Mouse (Mus musculus): ENCODE results near the gene Rap1gap.

The Rap1gap gene

DNA sequence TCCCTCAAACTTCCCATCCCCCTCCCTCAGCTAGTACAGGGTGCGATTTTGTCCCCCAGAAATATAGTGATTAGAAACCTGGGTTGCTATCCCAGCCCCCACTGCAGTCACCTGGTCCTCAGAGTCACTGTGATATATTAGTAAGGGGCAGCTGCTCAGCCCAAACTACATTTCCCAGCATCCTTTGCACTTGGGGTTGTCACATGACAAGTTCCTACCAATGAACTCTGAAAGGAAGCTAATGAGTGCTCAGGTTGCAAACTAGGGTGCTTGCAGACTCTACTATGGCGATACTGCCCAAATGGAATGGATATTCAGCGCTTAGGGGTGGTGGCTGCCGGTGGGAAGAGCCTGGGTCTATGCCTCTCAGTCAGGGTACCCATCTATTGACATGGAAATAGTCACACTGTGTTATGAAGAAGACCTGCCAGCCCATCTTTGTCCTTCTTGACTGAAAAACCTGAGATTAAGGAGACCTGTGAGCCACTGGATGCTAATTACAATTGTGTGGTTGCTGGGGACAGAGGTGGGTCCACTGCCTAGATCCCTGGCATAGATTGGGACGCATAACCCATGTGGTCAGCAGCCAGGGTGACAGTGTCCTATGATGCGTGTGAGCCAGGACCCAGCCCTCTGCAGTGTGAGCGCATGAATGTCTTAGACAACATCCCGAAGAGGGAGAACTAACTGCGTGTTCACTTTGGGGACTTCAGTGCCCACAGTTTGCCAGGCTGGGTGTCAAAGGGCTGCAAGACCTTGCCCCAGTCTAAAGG, 74.8 kb downstream of the Rap1gap start:
- peak; percentile 54 for DNase-seq (ENCODE audit: extremely low spot score, low spot score)

DNA sequence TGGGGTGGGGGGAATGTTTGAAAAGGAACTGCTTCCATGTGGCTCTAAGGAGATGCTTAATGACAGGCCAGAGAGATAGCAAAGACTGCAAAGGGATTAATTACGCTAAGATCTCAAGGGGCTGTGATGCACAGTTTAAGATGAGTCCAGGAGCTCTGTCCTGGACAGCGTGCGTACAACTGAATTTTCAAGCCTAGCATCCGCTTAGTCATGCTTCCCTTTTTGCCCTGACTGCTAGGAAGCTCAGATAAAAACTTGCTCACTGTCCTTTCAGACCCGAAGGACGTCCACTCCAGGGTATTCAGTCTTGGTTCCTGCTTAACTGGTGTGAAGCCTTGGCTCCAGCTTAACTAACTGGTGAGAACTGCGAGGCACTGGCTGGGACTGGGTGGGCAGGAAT, 75.8 kb downstream of the Rap1gap start:
- no peak for DNase-seq (ENCODE audit: extremely low spot score, low spot score)

DNA sequence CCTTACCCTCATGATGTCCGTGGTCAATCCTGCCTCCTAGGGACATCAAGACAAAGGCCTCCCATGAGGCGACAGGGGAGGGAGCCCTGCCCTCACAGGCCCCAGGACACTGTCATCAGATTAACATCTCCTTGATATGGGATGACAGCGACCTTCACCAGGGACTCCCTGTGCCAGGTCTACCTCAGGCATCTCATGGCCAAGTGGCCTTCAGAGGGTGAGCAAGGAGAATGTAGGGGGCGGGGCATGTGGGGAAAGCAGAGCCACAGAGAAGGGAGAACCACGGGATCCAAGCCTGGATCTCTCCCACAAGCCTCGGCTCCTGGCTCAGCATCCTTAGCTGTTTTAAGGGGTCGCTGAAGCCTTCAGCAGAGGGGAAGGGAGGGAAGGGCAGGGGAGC, 79.3 kb downstream of the Rap1gap start:
- no peak for DNase-seq (ENCODE audit: extremely low spot score, low spot score)

DNA sequence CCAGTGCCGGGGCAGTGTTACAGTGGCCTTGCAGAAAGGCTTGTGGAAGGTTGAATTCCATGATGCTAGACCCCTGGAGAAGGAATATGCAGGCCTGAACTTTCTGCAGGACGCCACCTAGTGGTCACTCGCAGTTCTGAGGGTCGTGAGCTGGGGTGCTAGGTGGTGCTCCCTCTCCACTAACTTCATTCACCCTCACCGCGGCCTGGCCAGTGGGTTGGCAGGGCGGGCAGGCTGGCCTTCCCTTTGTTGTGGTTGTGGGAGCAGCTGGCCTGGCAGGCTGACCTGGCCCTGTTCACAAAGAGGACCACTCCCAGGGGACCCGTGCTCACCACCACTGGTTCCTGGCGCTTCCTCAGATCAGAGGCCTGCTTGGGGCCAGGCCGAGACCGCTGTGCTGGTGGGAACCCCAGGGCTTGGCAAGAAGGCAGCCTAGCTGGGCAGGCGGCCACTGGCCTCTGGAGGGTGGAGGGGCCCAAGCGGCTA, 80.0 kb downstream of the Rap1gap start:
- DNase-seq (ENCODE audit: extremely low spot score, low spot score) = no peak

- DNase-seq (ENCODE audit: extremely low spot score, low spot score) = no peak
Observed at GRCm38 (mm10) chr4:137747091-137747490, 82.6 kb downstream of the Rap1gap start.

GRCm38 (mm10) chr4:137747590-137747989, 83.1 kb downstream of the Rap1gap start:
- DNase-seq (ENCODE audit: extremely low spot score, low spot score) = no peak

DNA sequence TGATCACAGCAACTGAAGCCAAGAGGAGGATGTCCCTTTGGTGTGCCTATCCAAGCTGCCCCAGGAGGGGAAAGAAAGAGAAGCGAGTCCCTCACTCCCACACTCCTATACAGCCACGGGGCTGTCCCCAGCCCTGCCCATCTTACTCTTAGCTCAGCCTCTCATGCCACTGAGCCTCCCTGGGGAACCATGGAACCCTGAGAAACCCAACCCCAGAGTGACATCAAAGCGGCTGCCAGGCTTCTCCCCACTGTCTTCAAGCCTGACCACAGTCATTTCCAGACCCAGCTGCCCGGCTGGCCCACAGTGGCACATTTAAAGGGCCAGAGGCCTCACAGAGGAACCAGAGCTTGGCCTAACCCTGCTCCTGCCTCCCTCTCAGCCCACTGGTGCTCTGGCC, 84.2 kb downstream of the Rap1gap start:
- DNase-seq (ENCODE audit: extremely low spot score, low spot score) = no peak

DNA sequence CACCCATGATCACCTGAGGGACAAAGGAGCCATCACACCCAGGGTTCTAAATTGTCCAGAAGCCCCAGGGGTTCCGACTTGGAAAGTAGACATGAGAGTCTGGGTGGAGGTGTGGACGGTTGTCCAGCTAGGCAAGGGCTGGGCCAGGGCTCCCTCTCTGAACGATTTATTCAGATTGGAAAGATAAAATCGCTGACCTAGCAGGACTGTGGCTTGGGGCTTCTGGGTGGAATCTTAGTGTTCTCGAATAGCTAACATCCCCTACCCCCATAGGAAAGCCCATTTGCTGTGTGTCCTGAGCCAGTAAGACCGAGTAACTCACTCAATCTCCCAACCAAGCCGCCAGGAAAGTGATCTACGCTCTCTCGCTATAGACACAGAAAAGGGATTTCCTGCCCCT, 85.2 kb downstream of the Rap1gap start:
- DNase-seq (ENCODE audit: extremely low spot score, low spot score) = no peak

GRCm38 (mm10) chr4:137750121-137750520, 85.6 kb downstream of the Rap1gap start:
- DNase-seq (ENCODE audit: extremely low spot score, low spot score) = no peak

DNA sequence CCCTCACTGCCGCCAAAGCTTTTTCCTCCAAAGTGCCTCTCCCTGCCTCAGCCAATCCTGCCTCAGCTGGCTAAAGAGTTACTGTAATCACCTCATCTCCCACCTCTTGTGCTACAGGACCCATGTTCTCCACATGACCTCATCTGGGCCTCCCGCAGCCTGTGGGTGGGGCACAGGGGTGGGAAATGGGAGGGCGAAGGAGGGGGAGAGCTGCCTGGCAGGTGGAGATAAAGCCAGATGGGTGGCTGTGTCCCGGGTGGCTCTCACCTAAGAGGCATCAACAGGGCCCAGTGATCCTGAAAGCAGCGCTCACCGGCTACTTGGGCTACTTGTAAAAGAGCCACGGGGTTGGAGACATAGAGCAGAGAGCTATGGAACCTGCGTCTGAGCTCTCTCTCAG, 86.8 kb downstream of the Rap1gap start:
- DNase-seq (ENCODE audit: extremely low spot score, low spot score) = no peak

GRCm38 (mm10) chr4:137751717-137752116, 87.2 kb downstream of the Rap1gap start:
- DNase-seq (ENCODE audit: extremely low spot score, low spot score) = no peak

GRCm38 (mm10) chr4:137752471-137752870, 87.9 kb downstream of the Rap1gap start:
- no peak for DNase-seq (ENCODE audit: extremely low spot score, low spot score)

DNA sequence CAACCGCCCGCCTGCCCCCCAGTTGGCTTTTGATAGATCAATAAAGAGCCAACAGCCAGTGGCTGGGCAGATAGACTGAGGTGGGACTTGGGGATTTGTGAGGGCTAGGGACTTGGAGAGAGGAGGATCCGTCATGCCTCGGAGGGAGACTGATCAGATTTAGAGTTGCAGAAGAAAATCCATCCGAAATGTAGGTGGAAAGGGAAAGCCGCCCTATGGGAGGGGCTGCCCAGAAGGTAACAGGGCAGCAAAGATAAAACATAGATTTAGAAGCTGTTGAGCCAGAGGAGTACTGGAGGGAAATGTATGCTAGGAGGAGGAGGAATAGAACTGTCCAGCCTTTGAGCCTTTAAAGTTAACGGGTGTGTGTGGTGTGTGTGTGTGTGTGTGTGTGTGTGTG, 88.7 kb downstream of the Rap1gap start:
- no peak for DNase-seq (ENCODE audit: extremely low spot score, low spot score)

DNA sequence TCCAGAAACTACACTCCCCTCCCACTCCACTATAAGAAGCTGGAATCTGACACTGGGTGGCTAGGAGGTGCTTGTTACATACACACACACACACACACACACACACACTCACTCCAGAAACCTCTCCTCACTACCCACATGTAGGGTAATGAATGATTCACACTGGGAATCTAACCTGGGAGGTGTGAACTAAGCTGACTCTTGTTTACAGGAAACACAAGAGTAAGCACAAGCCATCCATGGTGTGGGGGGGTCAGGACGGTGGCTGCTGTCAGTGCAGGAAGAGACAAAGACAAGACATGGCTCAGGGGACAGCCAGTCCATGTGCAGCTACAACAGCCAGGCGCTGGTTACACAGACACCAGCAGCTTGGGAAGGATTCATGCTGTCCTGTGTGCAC, 89.9 kb downstream of the Rap1gap start:
- no peak for DNase-seq (ENCODE audit: extremely low spot score, low spot score)

GRCm38 (mm10) chr4:137762886-137763285, 98.4 kb downstream of the Rap1gap start:
- DNase-seq (ENCODE audit: extremely low spot score, low spot score) = no peak

DNA sequence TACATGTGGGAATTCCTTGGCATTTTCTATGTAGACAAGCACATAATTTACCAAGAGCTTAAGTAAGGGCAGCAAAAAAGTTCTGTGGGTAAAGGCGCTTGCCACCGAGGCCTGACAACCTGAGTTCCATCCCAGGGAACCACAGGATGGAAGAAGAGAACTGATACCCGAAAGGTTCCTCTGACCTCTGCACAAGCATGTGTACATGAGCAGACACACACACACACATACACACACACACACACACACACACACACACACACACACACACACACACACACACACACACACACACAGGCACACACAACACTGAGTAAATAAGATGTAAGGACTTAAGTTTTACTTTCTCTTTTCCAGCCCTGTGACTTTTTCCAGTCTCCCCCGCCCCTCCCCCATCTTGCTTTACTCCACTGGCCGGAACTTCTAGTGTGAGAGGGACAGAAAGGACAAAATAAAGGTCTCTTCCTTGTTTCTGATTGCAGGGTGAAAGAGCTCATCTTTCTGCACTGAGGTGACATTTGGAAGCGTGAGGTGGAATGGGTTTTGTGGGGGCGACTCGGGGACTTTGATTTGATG, 99.5 kb downstream of the Rap1gap start:
- DNase-seq (ENCODE audit: extremely low spot score, low spot score) = no peak

GRCm38 (mm10) chr4:137764621-137765020, 100.1 kb downstream of the Rap1gap start:
- no peak for DNase-seq (ENCODE audit: extremely low spot score, low spot score)

- peak; percentile 32 for DNase-seq (ENCODE audit: extremely low spot score, low spot score)
Observed at GRCm38 (mm10) chr4:137765554-137765971, 101.0 kb downstream of the Rap1gap start.

GRCm38 (mm10) chr4:137766365-137766764, 101.8 kb downstream of the Rap1gap start:
- no peak for DNase-seq (ENCODE audit: extremely low spot score, low spot score)

- no peak for DNase-seq (ENCODE audit: extremely low spot score, low spot score)
Observed at GRCm38 (mm10) chr4:137768381-137768780, 103.9 kb downstream of the Rap1gap start.

DNA sequence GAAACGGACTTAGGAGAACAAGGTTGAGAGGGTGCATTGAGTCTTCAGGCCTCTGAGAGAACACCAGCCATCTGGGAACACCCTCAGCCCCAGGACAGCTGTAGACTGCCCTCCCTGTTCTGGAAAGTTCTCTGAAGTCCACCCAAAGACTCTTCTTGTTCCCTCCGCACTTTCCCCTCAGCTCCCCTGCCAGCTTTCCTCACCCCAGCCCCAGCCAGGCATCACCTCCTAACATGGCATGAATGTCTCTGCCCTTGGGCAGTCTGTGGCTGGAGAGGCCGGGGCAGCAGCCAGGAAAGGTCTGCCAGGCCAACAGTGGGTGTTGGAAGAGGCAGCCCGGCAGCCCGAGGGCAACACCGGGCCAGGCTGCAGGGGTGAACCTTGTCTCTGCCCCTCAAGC, 104.3 kb downstream of the Rap1gap start:
- DNase-seq (ENCODE audit: extremely low spot score, low spot score) = no peak

GRCm38 (mm10) chr4:137769635-137770034, 105.1 kb downstream of the Rap1gap start:
- DNase-seq (ENCODE audit: extremely low spot score, low spot score) = no peak

All from neural tube, embryonic 10.5 days (tissue).